24 mouse cellular contexts compared by ENCODE assay signal in genomic region chr6:28783953-28784352, GRCm38 (mm10). TPM values are rescaled to one million over a fixed set of nuclear protein-coding genes. Genes with fewer than 3 reads are reported as not detected.
DNase-seq lines count a peak whose midpoint lies in the region; ATAC-seq and TF ChIP-seq lines count a peak whose summit lies in the region.
"Had no signal": no experiment of that assay in that cellular context is flagged by ENCODE, and none has a peak within 500 bp of the region (broad histone marks: within the 10 kb centered on the region; RNA-seq: fewer than 3 reads in every experiment).

No protein-coding gene starts in this region.

- no peak overlapping the region for H3K4me2 ChIP-seq in forebrain, embryonic 11.5 days (ENCODE audit: low read depth, low read length, severe bottlenecking)
- H3K4me2 ChIP-seq in forebrain, embryonic 14.5 days (ENCODE audit: low read length): no peak overlapping the region
- H3K4me2 ChIP-seq in midbrain, postnatal 0 days (ENCODE audit: low read depth, low read length, poor library complexity, severe bottlenecking): no peak overlapping the region
- H3K4me2 ChIP-seq in forebrain, embryonic 13.5 days: no peak overlapping the region
- H3K4me2 ChIP-seq in midbrain, embryonic 13.5 days (replicated peaks): no peak overlapping the region
- H3K4me2 ChIP-seq: kidney, embryonic 15.5 days; limb, embryonic 13.5 days; liver, embryonic 13.5 days; lung, embryonic 14.5 days had no signal

- H3K27me3 ChIP-seq in forebrain, embryonic 11.5 days (ENCODE audit: control insufficient read depth, insufficient read depth, low read length): no peaks in the 10 kb centered on the region
- no peaks in the 10 kb centered on the region for H3K27me3 ChIP-seq in forebrain, embryonic 14.5 days (replicated peaks; ENCODE audit: control insufficient read depth, insufficient read depth, low read length)
- H3K27me3 ChIP-seq in midbrain, embryonic 10.5 days (ENCODE audit: low read depth, poor library complexity, severe bottlenecking): no peaks in the 10 kb centered on the region
- H3K27me3 ChIP-seq in midbrain, postnatal 0 days (ENCODE audit: insufficient read depth, low read length): no peaks in the 10 kb centered on the region
- no peaks in the 10 kb centered on the region for H3K27me3 ChIP-seq in forebrain, embryonic 13.5 days
- H3K27me3 ChIP-seq in midbrain, embryonic 13.5 days: no peaks in the 10 kb centered on the region
- H3K27me3 ChIP-seq: kidney, embryonic 15.5 days; limb, embryonic 13.5 days; liver, embryonic 13.5 days had no signal

- peaks cover 13% of the 10 kb centered on the region for H3K4me1 ChIP-seq in forebrain, embryonic 11.5 days (replicated peaks; ENCODE audit: control insufficient read depth, insufficient read depth, low read length)
- H3K4me1 ChIP-seq in forebrain, embryonic 14.5 days (ENCODE audit: control insufficient read depth, insufficient read depth, low read length): peaks cover 12% of the 10 kb centered on the region; the same call in 1 of the 2 replicates
- peaks cover 38% of the 10 kb centered on the region for H3K4me1 ChIP-seq in midbrain, embryonic 10.5 days
- H3K4me1 ChIP-seq in midbrain, postnatal 0 days (ENCODE audit: insufficient read depth, low read length): no peaks in the 10 kb centered on the region
- peaks cover 28% of the 10 kb centered on the region for H3K4me1 ChIP-seq in forebrain, embryonic 13.5 days
- H3K4me1 ChIP-seq in midbrain, embryonic 13.5 days (replicated peaks): peaks cover 31% of the 10 kb centered on the region

- H3K4me3 ChIP-seq in forebrain, embryonic 11.5 days (ENCODE audit: low read depth, low read length): no peak overlapping the region
- H3K4me3 ChIP-seq in forebrain, embryonic 14.5 days (ENCODE audit: low read depth, low read length): no peak overlapping the region
- H3K4me3 ChIP-seq in midbrain, embryonic 10.5 days: no peak overlapping the region
- H3K4me3 ChIP-seq in midbrain, postnatal 0 days (ENCODE audit: low read depth, low read length): no peak overlapping the region
- H3K4me3 ChIP-seq in forebrain, embryonic 13.5 days: no peak overlapping the region
- H3K4me3 ChIP-seq in midbrain, embryonic 13.5 days (replicated peaks): no peak overlapping the region
- H3K4me3 ChIP-seq: gastrocnemius, adult 2 months; kidney, embryonic 15.5 days; limb, embryonic 13.5 days; liver, embryonic 13.5 days had no signal

- H3K27ac ChIP-seq in forebrain, embryonic 11.5 days (ENCODE audit: low read depth, low read length): peak overlapping the region; percentile 42
- no peak overlapping the region for H3K27ac ChIP-seq in forebrain, embryonic 14.5 days (ENCODE audit: low read depth, low read length)
- peak overlapping the region; percentile 76 for H3K27ac ChIP-seq in midbrain, embryonic 10.5 days (replicated peaks)
- H3K27ac ChIP-seq in midbrain, postnatal 0 days (ENCODE audit: low read depth, low read length): no peak overlapping the region
- H3K27ac ChIP-seq in forebrain, embryonic 13.5 days: peak overlapping the region; percentile 19; the same call in 1 of the 2 replicates
- H3K27ac ChIP-seq in midbrain, embryonic 13.5 days: peak overlapping the region; percentile 45; the same call in 1 of the 2 replicates
- H3K27ac ChIP-seq: gastrocnemius, adult 2 months; kidney, embryonic 15.5 days; limb, embryonic 13.5 days; liver, embryonic 13.5 days; macrophage had no signal

- no peaks in the 10 kb centered on the region for H3K36me3 ChIP-seq in forebrain, embryonic 11.5 days (ENCODE audit: control insufficient read depth, insufficient read depth, low read length)
- no peaks in the 10 kb centered on the region for H3K36me3 ChIP-seq in forebrain, embryonic 14.5 days (ENCODE audit: control insufficient read depth, insufficient read depth, low read length)
- no peaks in the 10 kb centered on the region for H3K36me3 ChIP-seq in midbrain, embryonic 10.5 days
- H3K36me3 ChIP-seq in midbrain, postnatal 0 days (ENCODE audit: insufficient read depth, low read length): no peaks in the 10 kb centered on the region
- no peaks in the 10 kb centered on the region for H3K36me3 ChIP-seq in forebrain, embryonic 13.5 days (ENCODE audit: poor library complexity, severe bottlenecking)
- H3K36me3 ChIP-seq in midbrain, embryonic 13.5 days: no peaks in the 10 kb centered on the region
- H3K36me3 ChIP-seq: kidney, embryonic 15.5 days; limb, embryonic 13.5 days; liver, embryonic 13.5 days had no signal

- 27% methylated on average over 5 of the region's 5 CpGs for WGBS in forebrain, embryonic 11.5 days
- WGBS in forebrain, embryonic 14.5 days: 26% methylated on average over 5 of the region's 5 CpGs
- 49% methylated on average over 5 of the region's 5 CpGs for WGBS in midbrain, embryonic 10.5 days
- 31% methylated on average over 5 of the region's 5 CpGs for WGBS in midbrain, postnatal 0 days
- 20% methylated on average over 5 of the region's 5 CpGs for WGBS in forebrain, embryonic 13.5 days
- WGBS in midbrain, embryonic 13.5 days: 33% methylated on average over 5 of the region's 5 CpGs

- TF ChIP-seq CTCF in midbrain, postnatal 0 days (IDR thresholded peaks at IDR 0.05): no peak

- no peaks in the 10 kb centered on the region for H3K9me3 ChIP-seq in forebrain, embryonic 11.5 days (ENCODE audit: control insufficient read depth, low read length)
- H3K9me3 ChIP-seq in forebrain, embryonic 14.5 days (replicated peaks; ENCODE audit: control insufficient read depth, low read length): no peaks in the 10 kb centered on the region
- H3K9me3 ChIP-seq in midbrain, embryonic 10.5 days (replicated peaks): no peaks in the 10 kb centered on the region
- no peaks in the 10 kb centered on the region for H3K9me3 ChIP-seq in midbrain, postnatal 0 days (ENCODE audit: low read length)
- no peaks in the 10 kb centered on the region for H3K9me3 ChIP-seq in forebrain, embryonic 13.5 days (replicated peaks)
- no peaks in the 10 kb centered on the region for H3K9me3 ChIP-seq in midbrain, embryonic 13.5 days
- H3K9me3 ChIP-seq: G1E; kidney, embryonic 15.5 days; limb, embryonic 13.5 days; liver, embryonic 13.5 days had no signal

- DNase-seq in forebrain, embryonic 11.5 days (ENCODE audit: low spot score): no peak
- no peak for DNase-seq in forebrain, embryonic 14.5 days (ENCODE audit: low spot score)
- no peak for DNase-seq in midbrain, embryonic 10.5 days (ENCODE audit: low spot score)
- no peak for DNase-seq in midbrain, postnatal 0 days (ENCODE audit: low spot score)
- DNase-seq in urinary bladder, postnatal 4 days (ENCODE audit: low spot score in 2 of 2): no peak
- no peak for DNase-seq in lung, postnatal 10 days
- DNase-seq: adrenal gland, postnatal 10 days; cerebellum, postnatal 10 days; gastrocnemius, adult 2 months; liver, embryonic 13.5 days; lung, embryonic 14.5 days; right cerebral cortex, postnatal 14 days; spleen, adult 18-20 months; thymus, postnatal 36 days had no signal

- no peak overlapping the region for H3K9ac ChIP-seq in forebrain, embryonic 11.5 days (ENCODE audit: low read length)
- no peak overlapping the region for H3K9ac ChIP-seq in forebrain, embryonic 14.5 days (ENCODE audit: low read length)
- no peak overlapping the region for H3K9ac ChIP-seq in midbrain, postnatal 0 days (replicated peaks; ENCODE audit: low read length, poor library complexity, severe bottlenecking)
- no peak overlapping the region for H3K9ac ChIP-seq in forebrain, embryonic 13.5 days
- no peak overlapping the region for H3K9ac ChIP-seq in midbrain, embryonic 13.5 days (replicated peaks)
- H3K9ac ChIP-seq: kidney, embryonic 15.5 days; limb, embryonic 13.5 days; liver, embryonic 13.5 days; lung, embryonic 14.5 days had no signal

- no peak for ATAC-seq in forebrain, embryonic 11.5 days (replicated peaks; ENCODE audit: low FRiP score)
- ATAC-seq in forebrain, embryonic 14.5 days: no peak
- no peak for ATAC-seq in midbrain, postnatal 0 days (ENCODE audit: low FRiP score)
- peak; percentile 27; the same call in 1 of the 2 replicates for ATAC-seq in forebrain, embryonic 13.5 days
- no peak for ATAC-seq in midbrain, embryonic 13.5 days
- ATAC-seq: activated CD4-positive, CD25-positive, alpha-beta regulatory T cell, adult 4 months; intestine, embryonic 16.5 days had no signal

RNA-seq across cellular contexts. Expression of gene Lrrc4, which starts 47.6 kb away (rescaled TPM):
- 3.6 and 3.7 TPM in 2 replicates for polyA plus RNA-seq in forebrain, embryonic 11.5 days (2014; fragmentation: Nextera tagmentation; extraction: Ambion mirVana)
- 5.8 and 7.6 TPM in 2 replicates for polyA plus RNA-seq in forebrain, embryonic 14.5 days (2014; fragmentation: Nextera tagmentation; extraction: Ambion mirVana)
- polyA plus RNA-seq in midbrain, embryonic 10.5 days (2016; fragmentation: Nextera tagmentation; extraction: Ambion mirVana): 1.5 and 2.3 TPM in 2 replicates
- total RNA-seq in midbrain, postnatal 0 days (2014; rRNA removed): 45.0 and 61.2 TPM in 2 replicates
- polyA plus RNA-seq in midbrain, postnatal 0 days (2015; fragmentation: Nextera tagmentation; extraction: Ambion mirVana): 5.8 and 5.9 TPM in 2 replicates
- 3.8 and 4.3 TPM in 2 replicates for polyA plus RNA-seq in forebrain, embryonic 13.5 days (2015; fragmentation: Nextera tagmentation; extraction: Ambion mirVana)
- 5.1 and 5.3 TPM in 2 replicates for polyA plus RNA-seq in midbrain, embryonic 13.5 days (2015; fragmentation: Nextera tagmentation; extraction: Ambion mirVana)
- total RNA-seq: hematopoietic stem cell, adult 5-6 weeks; neutrophil, adult 5-6 weeks had no signal
- polyA plus RNA-seq: G1E had no signal

Comparison
In these comparisons a context has a peak if more than half of its experiments do, and no peak if none do; other contexts are left out.
1. H3K27ac ChIP-seq: peak in forebrain, embryonic 11.5 days (single experiment), midbrain, embryonic 10.5 days (single experiment), forebrain, embryonic 13.5 days (single experiment) and midbrain, embryonic 13.5 days (single experiment); none in forebrain, embryonic 14.5 days (single experiment) and midbrain, postnatal 0 days (single experiment).